Mouse (Mus musculus) right cerebral cortex, postnatal 14 days (tissue): ENCODE results near the gene N4bp1.
A peak's percentile ranks its signal among the peaks of the same experiment; 100 is the strongest.

Source experiments
- DNase-seq: peaks from one replicate; pipeline ENCODE4 v3.0.0; 2022

Gene N4bp1

GRCm38 (mm10) chr8:86884489-86885463 lies at the start of gene N4bp1:
TSS of gene N4bp1 (minus strand) at chr8:86885258.
- DNase-seq = peak; percentile 94

GRCm38 (mm10) chr8:86934841-86935240 lies 49.8 kb upstream of the N4bp1 start:
- no peak for DNase-seq

GRCm38 (mm10) chr8:86934393-86934792 lies 49.3 kb upstream of the N4bp1 start:
- DNase-seq = no peak

- peak; percentile 45 for DNase-seq
Observed at GRCm38 (mm10) chr8:86933898-86934297, 48.8 kb upstream of the N4bp1 start.

GRCm38 (mm10) chr8:86926237-86926636 lies 41.2 kb upstream of the N4bp1 start:
- no peak for DNase-seq

- no peak for DNase-seq
Observed at GRCm38 (mm10) chr8:86923219-86923835, 38.3 kb upstream of the N4bp1 start.

GRCm38 (mm10) chr8:86922673-86923072 lies 37.6 kb upstream of the N4bp1 start:
- no peak for DNase-seq

- DNase-seq = no peak
Observed at GRCm38 (mm10) chr8:86922141-86922540, 37.1 kb upstream of the N4bp1 start.

- no peak for DNase-seq
Observed at GRCm38 (mm10) chr8:86920996-86921395, 35.9 kb upstream of the N4bp1 start.

- no peak for DNase-seq
Observed at GRCm38 (mm10) chr8:86920455-86920854, 35.4 kb upstream of the N4bp1 start.

- DNase-seq = no peak
Observed at GRCm38 (mm10) chr8:86920024-86920423, 35.0 kb upstream of the N4bp1 start.

- no peak for DNase-seq
Observed at GRCm38 (mm10) chr8:86919262-86919661, 34.2 kb upstream of the N4bp1 start.

GRCm38 (mm10) chr8:86918093-86918492 lies 33.0 kb upstream of the N4bp1 start:
- no peak for DNase-seq

GRCm38 (mm10) chr8:86917689-86918088 lies 32.6 kb upstream of the N4bp1 start:
- DNase-seq = no peak

- no peak for DNase-seq
Observed at GRCm38 (mm10) chr8:86916369-86916768, 31.3 kb upstream of the N4bp1 start.

- DNase-seq = no peak
Observed at GRCm38 (mm10) chr8:86911136-86911535, 26.1 kb upstream of the N4bp1 start.

- no peak for DNase-seq
Observed at GRCm38 (mm10) chr8:86910250-86910649, 25.2 kb upstream of the N4bp1 start.

- DNase-seq = peak; percentile 85
Observed at GRCm38 (mm10) chr8:86908536-86908935, 23.5 kb upstream of the N4bp1 start.

- DNase-seq = no peak
Observed at GRCm38 (mm10) chr8:86904911-86905310, 19.9 kb upstream of the N4bp1 start.

- DNase-seq = peak; percentile 81
Observed at GRCm38 (mm10) chr8:86903104-86903503, 18.0 kb upstream of the N4bp1 start.

GRCm38 (mm10) chr8:86902656-86903055 lies 17.6 kb upstream of the N4bp1 start:
- DNase-seq = no peak

- no peak for DNase-seq
Observed at GRCm38 (mm10) chr8:86901972-86902371, 16.9 kb upstream of the N4bp1 start.

GRCm38 (mm10) chr8:86897726-86898419 lies 12.8 kb upstream of the N4bp1 start:
- no peak for DNase-seq
